Mouse (Mus musculus) liver, adult 2 months (tissue): Measurements from ENCODE around the gene Anks1b. TPM values are rescaled to one million over a fixed set of nuclear protein-coding genes. Genes with fewer than 3 reads are reported as not detected.

Experiments used
- DNase-seq: peaks from one replicate; pipeline ENCODE4 v3.0.0-alpha.2; 2011; ENCODE audit warnings: low read depth, low spot score; ENCODE audit errors: extremely low read depth
- H3K27ac ChIP-seq: fragments of 200-500 bp; replicated peaks from 2 replicates; pipeline ENCODE4 v1.5.1; 2012; ENCODE audit warnings: low read depth, mild to moderate bottlenecking, control low read depth, inconsistent platforms, low read length; ENCODE audit not compliant: insufficient read depth
- H3K27me3 ChIP-seq: fragments of 200-500 bp; 2 replicates; pipeline ENCODE4 v1.6.1; 2012; ENCODE audit warnings: mild to moderate bottlenecking, moderate library complexity, low read length, inconsistent platforms; ENCODE audit not compliant: control insufficient read depth, insufficient read depth
- H3K36me3 ChIP-seq: fragments of 200-500 bp; 2 replicates; pipeline ENCODE4 v1.6.1; 2012; ENCODE audit warnings: low read length, inconsistent platforms; ENCODE audit not compliant: control insufficient read depth, insufficient read depth
- H3K4me1 ChIP-seq: fragments of 200-500 bp; 2 replicates; pipeline ENCODE4 v1.6.1; 2011; ENCODE audit warnings: low read length; ENCODE audit not compliant: control insufficient read depth, insufficient read depth
- H3K4me3 ChIP-seq: fragments of 200-500 bp; 2 replicates; pipeline ENCODE4 v1.5.1; 2011; ENCODE audit warnings: low read depth, mild to moderate bottlenecking, control low read depth, low read length, moderate library complexity; ENCODE audit not compliant: insufficient read depth
- H3K79me2 ChIP-seq: fragments of 200-500 bp; 2 replicates; pipeline ENCODE4 v1.6.1; 2012; ENCODE audit warnings: inconsistent platforms, mild to moderate bottlenecking, low read length, moderate library complexity; ENCODE audit not compliant: control insufficient read depth, insufficient read depth
- H3K9ac ChIP-seq: fragments of 200-500 bp; 2 replicates; pipeline ENCODE4 v1.6.1; 2012; ENCODE audit warnings: low read depth, mild to moderate bottlenecking, control low read depth, inconsistent platforms, low read length
- CTCF ChIP-seq: fragments of 200-500 bp; IDR thresholded peaks from 2 replicates; pipeline ENCODE4 v1.5.1; 2011; ENCODE audit warnings: low read depth, low read length, control low read depth
- POLR2A ChIP-seq: fragments of 200-500 bp; IDR thresholded peaks from 2 replicates; pipeline ENCODE4 v1.6.1; 2011; ENCODE audit warnings: low read length, control low read depth; ENCODE audit not compliant: insufficient read depth; ENCODE audit errors: extremely low read depth
- WGBS: fragments of 180-500 bp; shearing (Covaris S2); methylation state at CpG from one replicate; pipeline ENCODE4 v1.1.7; 2018; 5-methylcytosine and 5-hydroxymethylcytosine counted together
- polyA plus RNA-seq: library from polyadenylated mRNA; depleted of rRNA; stranded (reverse); fragments of >200 nt; gene quantifications from 2 replicates; pipeline ENCODE4 v1.2.3, GENCODE M21; 2012
- total RNA-seq: library from RNA; depleted of rRNA; stranded (reverse); fragments of >200 nt; gene quantifications from 2 replicates; pipeline ENCODE4 v1.2.3, GENCODE M21; 2014

Gene Anks1b
- total and polyA plus RNA-seq, 2 experiments = under 0.01 TPM; not detected in 1

DNA sequence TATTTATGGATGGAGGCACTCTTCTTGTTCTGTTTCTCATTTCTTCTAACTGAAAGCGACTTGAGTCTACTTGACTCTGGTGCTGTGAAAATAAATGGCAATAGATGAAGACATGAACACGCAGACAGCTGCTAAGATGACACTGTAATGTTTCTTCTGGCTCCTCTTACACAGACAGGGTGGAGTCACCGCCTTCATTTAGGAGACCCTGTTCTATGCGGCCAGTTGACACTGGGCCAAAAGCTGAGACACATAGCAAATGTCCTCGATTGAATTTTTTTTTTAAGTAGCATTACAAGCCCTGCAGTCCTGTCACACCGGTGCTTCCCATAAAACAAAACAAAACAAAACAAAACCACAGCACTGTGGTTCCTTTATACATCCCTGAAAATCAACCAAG is 1080.5 kb downstream of the Anks1b start:
- no peak overlapping the region for H3K4me3 ChIP-seq
- 84% methylated on average over 6 of the region's 6 CpGs for WGBS
- H3K36me3 ChIP-seq = no peaks in the 10 kb centered on the region
- DNase-seq = no peak
- no peaks in the 10 kb centered on the region for H3K4me1 ChIP-seq
- H3K79me2 ChIP-seq = no peaks in the 10 kb centered on the region
- H3K9ac ChIP-seq = no peak overlapping the region
- no peaks in the 10 kb centered on the region for H3K27me3 ChIP-seq
- TF ChIP-seq POLR2A = no peak
- no peak for TF ChIP-seq CTCF
- no peak overlapping the region for H3K27ac ChIP-seq

GRCm38 (mm10) chr10:90960374-90960773 is 1087.1 kb downstream of the Anks1b start:
- H3K9ac ChIP-seq = no peak overlapping the region
- DNase-seq = no peak
- TF ChIP-seq CTCF = no peak
- TF ChIP-seq POLR2A = no peak
- 82% methylated on average over 7 of the region's 7 CpGs for WGBS
- no peak overlapping the region for H3K27ac ChIP-seq
- H3K4me1 ChIP-seq = no peaks in the 10 kb centered on the region
- no peak overlapping the region for H3K4me3 ChIP-seq
- H3K36me3 ChIP-seq = no peaks in the 10 kb centered on the region
- H3K27me3 ChIP-seq = no peaks in the 10 kb centered on the region
- H3K79me2 ChIP-seq = no peaks in the 10 kb centered on the region

DNA sequence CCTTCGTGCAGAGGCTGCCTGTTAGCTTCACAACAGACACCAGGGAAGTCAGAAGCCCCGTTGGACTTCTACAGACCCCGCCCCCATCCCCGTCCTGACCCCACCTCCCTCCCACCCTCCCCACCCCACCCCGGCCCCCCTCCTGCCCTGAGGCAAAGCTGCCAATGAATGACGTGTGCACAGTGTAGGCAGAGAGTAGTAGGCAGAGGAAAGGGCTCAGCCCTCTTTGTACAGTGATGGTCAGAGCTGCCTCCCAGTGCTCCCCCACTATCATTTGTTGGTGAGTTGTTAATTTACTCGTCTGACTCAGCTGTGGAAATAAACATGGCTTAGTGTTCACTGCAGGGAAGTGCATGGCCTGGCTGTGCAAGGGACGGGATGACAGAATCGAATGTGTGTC is 1091.2 kb downstream of the Anks1b start:
- Histone ChIP-seq H3K36me3 (no peaks in the 10 kb centered on the region), H3K27ac (no peak overlapping the region), H3K4me3 (no peak overlapping the region), H3K79me2 (no peaks in the 10 kb centered on the region), H3K27me3 (peaks cover 5% of the 10 kb centered on the region), H3K4me1 (no peaks in the 10 kb centered on the region), H3K9ac (no peak overlapping the region)
- no peak for DNase-seq
- TF ChIP-seq CTCF = no peak
- TF ChIP-seq POLR2A = no peak
- WGBS = 24% methylated on average over 9 of the region's 9 CpGs

DNA sequence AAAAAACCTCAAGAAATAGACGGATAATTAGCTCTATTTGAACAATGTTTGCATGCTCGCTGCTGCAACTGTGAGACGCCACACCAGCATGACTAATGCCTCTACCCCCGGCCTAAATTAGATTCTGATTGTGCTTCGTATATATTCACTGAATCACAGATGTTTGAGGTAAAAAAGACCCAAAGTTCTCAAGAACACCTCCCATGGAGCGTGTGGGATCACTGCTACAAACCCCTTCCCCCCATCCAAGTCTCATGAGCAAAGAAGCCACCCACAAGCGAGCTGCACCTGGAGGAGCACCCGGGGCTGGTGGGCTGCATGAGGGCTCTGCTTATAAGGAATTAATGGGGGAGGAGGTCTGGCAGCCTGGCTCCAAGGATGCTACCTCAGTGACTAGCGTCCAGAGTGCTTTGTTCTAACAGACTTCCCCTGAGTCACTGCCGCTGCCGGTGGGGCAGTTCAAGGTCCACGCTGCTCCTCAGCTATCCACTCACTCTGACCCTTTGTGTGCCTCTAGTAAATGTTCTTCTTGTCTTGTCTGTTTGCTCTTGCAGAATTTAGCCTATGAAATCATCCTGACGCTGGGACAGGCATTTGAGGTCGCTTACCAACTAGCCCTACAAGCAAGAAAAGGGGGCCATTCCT is 1092.5 kb downstream of the Anks1b start:
- DNase-seq = no peak
- 0 out of 2 replicates have a peak, but pooled peaks cover 4% of the 10 kb centered on the region for H3K4me1 ChIP-seq
- no peak overlapping the region for H3K4me3 ChIP-seq
- H3K9ac ChIP-seq = no peak overlapping the region
- peaks cover 11% of the 10 kb centered on the region for H3K27me3 ChIP-seq
- H3K36me3 ChIP-seq = no peaks in the 10 kb centered on the region
- H3K27ac ChIP-seq = no peak overlapping the region
- TF ChIP-seq POLR2A (no peak), CTCF (no peak)
- 47% methylated on average over 14 of the region's 14 CpGs for WGBS
- H3K79me2 ChIP-seq = no peaks in the 10 kb centered on the region

DNA sequence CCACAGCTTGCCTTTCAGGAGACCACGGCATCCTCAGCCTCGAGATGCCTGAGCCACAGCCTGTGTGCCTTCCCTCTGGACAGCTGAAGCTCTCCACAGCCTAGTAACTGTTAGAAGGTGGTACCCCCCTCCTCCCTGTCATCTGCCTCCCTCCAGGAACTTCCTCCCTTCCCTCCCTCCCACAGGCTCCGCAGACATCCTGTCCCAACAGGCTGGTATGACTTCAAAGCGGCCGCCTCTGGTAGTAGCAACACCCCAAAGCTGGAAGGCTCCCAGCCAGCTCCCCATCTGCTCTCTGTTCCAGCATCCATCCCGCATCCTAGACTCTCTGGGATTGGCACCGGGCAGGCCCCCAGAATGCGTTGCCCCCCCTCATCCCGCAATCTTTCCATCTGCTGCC is 1093.5 kb downstream of the Anks1b start:
- no peak for TF ChIP-seq POLR2A
- TF ChIP-seq CTCF = no peak
- peaks cover 11% of the 10 kb centered on the region for H3K27me3 ChIP-seq
- no peak for DNase-seq
- H3K79me2 ChIP-seq = no peaks in the 10 kb centered on the region
- WGBS = 24% methylated on average over 9 of the region's 9 CpGs
- no peaks in the 10 kb centered on the region for H3K36me3 ChIP-seq
- no peak overlapping the region for H3K4me3 ChIP-seq
- no peak overlapping the region for H3K27ac ChIP-seq
- H3K4me1 ChIP-seq = 0 out of 2 replicates have a peak, but pooled peaks cover 4% of the 10 kb centered on the region
- H3K9ac ChIP-seq = no peak overlapping the region

- TF ChIP-seq CTCF (no peak), POLR2A (no peak)
- H3K4me1 ChIP-seq = 0 out of 2 replicates have a peak, but pooled peaks cover 4% of the 10 kb centered on the region
- WGBS = 92% methylated on average over 10 of the region's 10 CpGs
- H3K27me3 ChIP-seq = peaks cover 11% of the 10 kb centered on the region
- no peaks in the 10 kb centered on the region for H3K79me2 ChIP-seq
- no peak overlapping the region for H3K4me3 ChIP-seq
- no peak overlapping the region for H3K27ac ChIP-seq
- no peaks in the 10 kb centered on the region for H3K36me3 ChIP-seq
- H3K9ac ChIP-seq = no peak overlapping the region
- DNase-seq = no peak
Observed at GRCm38 (mm10) chr10:90968247-90968646, 1094.9 kb downstream of the Anks1b start.
